Mouse (Mus musculus) adrenal gland, adult 18-20 months (tissue): Measurements from ENCODE around the gene Rbm45. TPM values are rescaled to one million over a fixed set of nuclear protein-coding genes. Genes with fewer than 3 reads are reported as not detected.

Experiments
- DNase-seq, 2 experiments: peaks; one replicate each; pipeline ENCODE4 v3.0.0; 2021 to 2022; ENCODE audit warnings: low spot score in 2 of 2
- long read RNA-seq, 2 experiments: library from polyadenylated mRNA; stranded (forward); transcript quantifications; one replicate each; pipeline ENCODE4 v2.0.0; 2021
- total RNA-seq, 2 experiments: library from RNA; stranded (reverse); gene quantifications; 1 replicate in 1 of 2; 2 replicates in 1 of 2; pipeline ENCODE4 v1.2.3; 2021

The Rbm45 gene
- 10 to 100 TPM; 31.2 to 39.7 TPM for total RNA-seq
- long read RNA-seq, experiment 1, transcript Rbm45-201 (10 exons, 1,898 nt) = major isoform, 16 of 19 reads
- long read RNA-seq, experiment 1, partial matches to known transcripts = 0 of 19 reads
- long read RNA-seq, experiment 1, other reads (novel, unspliced or antisense) = 3 of 19 reads
- long read RNA-seq, experiment 2, transcript Rbm45-201 (10 exons, 1,898 nt) = major isoform, 32 of 35 reads
- long read RNA-seq, experiment 2, partial matches to known transcripts = 1 of 35 reads
- long read RNA-seq, experiment 2, other reads (novel, unspliced or antisense) = 2 of 35 reads

DNA sequence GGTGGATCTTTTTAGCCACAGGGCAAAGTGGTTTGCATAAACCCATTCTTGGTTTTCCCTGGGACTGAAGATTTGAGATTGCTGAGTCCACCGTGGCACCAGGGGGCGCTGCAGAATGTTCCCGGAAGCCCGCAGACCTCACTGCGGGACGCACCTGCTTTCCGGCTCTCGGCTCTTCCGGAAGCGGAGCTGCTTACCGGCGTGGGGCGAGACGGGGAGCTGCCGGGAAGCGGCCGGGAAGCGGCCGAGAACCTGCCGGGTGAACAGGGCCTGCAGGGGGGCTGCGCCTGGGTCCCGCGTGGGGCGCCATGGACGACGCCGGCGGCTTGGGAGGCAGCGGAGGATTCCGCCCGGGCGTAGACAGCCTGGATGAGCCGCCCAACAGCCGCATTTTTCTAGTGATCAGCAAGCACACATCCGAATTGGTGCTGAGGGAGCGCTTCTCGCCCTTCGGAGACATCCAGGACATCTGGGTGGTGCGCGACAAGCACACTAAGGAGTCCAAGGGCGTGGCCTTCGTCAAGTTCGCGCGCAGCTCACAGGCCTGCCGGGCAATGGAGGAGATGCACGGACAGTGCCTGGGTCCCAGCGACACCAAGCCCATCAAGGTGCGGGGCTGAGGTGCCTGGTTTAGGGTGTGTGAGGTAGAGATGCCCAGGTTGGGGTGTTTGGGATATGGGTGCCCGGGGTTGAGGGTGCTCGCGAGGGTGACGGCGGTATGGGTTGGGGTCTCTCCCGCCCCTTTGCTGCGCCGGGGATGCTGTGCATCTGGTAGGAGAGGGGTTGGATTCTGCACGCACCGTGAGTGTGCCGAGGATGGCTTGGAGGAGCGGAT lies at the start of gene Rbm45:
Gene Rbm45 (plus strand): TSS at position 164 of the 835 bp plus-strand sequence.
- peak; percentile 91 to 92 for DNase-seq

DNA sequence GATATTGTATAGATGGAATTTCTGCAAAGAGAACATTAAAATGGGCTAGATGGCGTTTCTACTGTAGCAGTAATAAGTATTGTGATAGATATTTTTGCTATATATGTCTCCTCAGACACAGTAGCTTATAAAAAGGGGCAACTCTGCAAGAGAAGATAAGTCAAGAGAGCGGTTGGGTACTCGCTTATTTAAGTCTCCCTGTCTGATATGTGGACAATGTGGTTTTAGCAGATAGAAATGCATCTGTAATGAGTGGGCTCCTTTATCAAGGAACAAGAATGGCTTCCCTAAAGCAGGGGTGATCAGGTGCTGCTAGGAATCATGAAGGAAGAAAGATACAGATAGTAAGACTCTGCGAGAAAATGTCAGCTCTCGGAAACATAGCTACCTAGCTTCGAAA lies 49.4 kb upstream of the Rbm45 start:
- no peak for DNase-seq

DNA sequence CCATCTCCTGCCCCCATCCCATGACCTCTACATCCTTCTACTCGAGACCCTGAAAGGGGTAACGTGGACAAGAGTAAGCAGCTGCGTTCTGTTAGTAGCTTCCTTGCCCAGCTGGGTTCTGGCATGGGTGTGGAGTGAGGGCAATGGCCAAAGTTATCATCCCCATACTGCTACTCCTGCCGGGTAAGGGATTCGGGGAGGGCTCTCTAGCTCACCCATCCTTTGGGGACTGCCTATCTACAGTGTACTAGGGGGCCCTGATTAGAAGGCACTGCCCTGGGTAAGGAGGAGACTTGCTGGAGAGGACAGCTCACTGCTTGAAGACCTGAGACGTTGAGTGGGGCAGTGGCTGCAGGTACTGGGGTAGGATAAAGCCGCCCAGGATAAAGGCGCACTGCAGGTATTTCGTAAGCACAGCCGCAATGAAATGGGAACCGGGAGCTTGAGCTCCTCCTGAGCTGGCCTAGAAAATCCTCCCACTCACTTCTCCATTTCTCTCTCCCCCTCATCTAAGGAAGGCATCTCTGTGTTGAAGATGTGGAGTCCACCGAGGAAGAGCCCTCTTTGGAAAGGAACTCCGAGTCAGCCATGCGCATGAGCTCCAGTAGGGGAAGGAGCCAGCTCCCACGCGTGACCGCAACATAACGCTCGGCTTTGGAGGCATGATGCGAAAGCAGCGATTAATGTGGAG lies 46.5 kb upstream of the Rbm45 start:
- no peak for DNase-seq

DNA sequence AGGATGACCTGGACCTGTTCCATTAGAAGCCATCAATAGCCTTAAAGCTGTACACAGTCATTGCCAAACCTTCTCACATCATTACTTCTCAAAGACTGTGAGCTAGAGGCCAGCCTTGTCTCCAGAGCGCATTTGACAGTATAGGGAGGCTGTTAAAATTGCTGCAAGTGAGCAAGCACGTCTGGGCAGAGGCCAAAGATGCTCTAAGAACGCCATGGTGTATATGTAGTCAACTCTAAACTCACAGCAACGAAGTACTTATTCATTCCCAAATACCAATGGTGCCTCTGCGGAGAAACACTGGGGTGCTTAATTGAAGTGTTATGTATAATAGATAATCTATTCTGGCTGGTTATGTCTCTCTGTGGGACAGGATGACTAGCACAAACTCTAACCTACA lies 45.3 kb upstream of the Rbm45 start:
- no peak for DNase-seq

DNA sequence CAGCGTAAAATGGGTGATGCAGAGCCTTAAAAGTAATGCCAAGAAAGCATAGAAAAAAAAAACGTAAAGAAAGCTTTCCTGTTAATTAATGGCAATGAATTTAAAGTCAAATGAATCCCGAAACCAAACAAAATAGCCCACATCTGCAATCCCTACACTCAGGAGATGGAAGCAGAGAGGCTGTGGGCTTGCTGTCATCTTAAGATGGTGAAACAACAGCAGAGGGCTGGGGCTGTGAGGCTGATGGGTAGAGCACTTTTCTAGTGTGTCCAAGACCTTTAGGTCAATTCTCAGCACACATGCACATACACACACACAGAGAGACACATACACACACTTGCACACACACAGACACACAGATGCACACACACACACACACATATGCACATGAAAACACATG lies 43.6 kb upstream of the Rbm45 start:
- DNase-seq = no peak

DNA sequence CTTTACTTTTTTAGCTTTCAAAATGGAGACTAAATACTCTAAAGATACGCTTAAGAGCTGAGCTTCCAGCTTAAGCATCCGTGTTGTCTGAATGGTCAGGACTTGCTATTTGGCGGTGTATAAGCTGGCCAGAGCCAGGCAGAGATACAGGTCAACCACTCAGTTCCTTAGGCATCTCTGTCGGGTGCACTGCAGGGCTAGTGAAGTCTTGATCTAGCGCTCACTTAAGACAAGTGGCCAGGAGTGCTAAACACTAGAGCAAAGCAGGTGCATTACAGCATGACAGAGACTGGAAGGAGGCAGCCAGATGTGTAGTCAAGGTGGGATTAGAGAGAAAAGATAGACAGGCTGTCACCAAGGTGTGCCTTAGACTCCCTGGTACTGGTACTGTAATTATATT lies 39.7 kb upstream of the Rbm45 start:
- DNase-seq = no peak

DNA sequence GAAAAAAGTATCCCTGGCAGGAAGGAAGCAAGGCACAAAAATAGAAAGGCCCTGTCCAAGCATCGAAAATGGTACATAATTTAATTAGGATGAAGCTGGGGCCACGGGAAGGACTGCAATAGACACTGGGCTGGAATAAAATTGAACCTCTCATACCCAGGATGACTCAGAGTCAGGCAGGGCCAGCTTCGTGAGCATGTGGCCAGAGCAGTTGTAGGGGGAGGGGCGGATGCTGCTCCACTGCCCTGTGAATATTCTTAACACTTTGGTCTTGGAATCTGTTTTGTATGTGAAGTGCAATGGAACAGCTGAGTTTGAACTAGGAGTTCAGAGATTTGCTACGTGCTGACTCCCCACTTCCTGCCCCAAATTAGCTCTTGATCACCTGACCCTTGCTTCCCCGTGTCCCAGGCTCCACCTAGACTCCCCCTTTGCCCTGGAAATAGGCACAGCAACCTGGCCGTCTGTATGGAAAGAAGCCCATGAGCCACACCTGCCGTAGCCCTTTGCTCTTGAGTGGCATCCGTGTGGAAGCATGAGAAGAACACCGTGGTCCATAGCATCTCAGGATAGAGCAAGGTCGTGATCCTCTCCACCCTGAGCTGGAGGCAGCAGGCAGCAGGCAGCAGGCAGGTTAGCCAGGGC lies 37.5 kb upstream of the Rbm45 start:
- no peak for DNase-seq

DNA sequence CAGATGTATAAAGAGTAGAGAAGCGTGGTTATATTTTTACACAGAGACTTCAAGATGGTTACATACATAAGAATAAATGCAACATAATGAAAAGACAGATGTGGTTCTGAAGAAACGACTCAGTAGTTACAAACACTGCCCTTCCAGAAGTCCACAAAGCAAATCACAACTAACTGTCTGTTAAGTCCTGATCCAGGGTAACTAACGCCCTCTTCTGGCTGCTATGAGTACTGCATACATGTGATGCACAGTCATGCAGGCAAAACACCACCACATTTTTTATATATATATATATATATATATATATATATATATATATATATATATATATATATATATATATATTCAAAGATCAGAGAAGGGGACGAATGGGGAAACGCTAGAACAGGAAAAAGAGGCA lies 35.2 kb upstream of the Rbm45 start:
- no peak for DNase-seq

DNA sequence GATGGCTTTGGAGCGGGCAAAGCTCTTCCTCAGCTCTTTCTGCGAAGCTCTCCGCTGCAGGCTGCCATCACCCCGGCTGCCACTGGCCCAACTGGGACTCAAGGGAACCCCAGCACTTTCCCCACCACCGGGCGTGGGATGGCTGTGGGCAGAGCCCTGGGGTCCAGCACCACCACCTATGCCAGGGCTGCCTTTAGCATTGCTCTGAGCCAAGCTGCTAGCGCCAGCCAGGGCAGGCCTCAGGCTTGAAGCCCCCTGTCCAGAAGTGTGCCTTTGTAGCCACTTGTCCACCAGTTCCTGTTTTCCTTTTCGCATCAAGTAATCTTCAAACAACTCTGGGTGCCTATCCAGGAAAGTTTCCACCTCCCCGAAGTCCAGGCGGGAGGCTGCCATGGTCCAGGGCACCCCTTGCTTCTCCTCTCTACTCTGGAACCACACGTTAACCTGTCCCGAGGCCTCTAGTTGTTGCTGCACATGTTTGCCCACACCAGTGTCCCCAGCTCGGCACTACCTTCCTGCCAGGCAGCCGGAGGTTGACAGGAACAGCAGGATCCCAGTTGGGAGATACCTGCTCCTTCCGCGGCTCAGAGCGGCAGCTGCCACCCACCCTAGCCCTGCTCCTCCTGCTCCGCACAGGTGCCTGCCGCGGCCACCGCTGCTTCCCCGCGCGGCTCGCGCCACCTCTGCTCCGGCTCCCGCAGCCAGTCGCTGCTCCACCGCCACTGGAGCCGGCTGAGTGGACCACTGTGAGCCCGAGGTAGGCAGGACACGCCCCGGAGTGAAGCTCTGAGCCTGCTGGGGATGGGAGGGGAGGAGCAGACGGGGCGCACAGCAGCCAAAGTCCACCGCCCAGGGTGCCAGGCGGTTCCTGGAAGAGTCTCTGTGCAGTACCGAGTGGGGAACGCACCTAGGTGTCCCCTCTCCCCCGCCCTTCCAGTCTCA lies 31.3 kb upstream of the Rbm45 start, which contains the start of gene Pde11a:
Gene Pde11a (minus strand): TSS at position 560 of the 942 bp plus-strand sequence.
- DNase-seq = peak in 1 of 2 experiments; percentile 12

DNA sequence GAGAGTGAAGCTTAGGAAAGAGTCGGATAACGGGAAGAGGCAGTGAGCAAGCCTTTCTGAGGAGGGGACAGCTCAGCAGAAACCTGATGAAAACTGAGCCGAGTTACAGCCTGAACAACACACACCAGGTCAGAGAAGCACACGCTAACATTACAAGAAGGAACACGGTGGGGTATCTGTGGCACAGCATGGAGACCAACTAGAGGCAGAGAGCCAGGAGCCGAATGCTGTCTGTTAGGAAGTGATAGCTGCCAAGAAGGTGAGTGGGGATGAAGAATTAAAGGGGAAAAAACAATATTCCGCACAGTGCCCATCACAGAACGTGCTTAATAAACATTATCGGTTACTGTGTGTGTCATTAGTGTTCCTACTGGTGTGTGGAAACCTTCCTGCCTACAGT lies 27.6 kb upstream of the Rbm45 start:
- DNase-seq = no peak

DNA sequence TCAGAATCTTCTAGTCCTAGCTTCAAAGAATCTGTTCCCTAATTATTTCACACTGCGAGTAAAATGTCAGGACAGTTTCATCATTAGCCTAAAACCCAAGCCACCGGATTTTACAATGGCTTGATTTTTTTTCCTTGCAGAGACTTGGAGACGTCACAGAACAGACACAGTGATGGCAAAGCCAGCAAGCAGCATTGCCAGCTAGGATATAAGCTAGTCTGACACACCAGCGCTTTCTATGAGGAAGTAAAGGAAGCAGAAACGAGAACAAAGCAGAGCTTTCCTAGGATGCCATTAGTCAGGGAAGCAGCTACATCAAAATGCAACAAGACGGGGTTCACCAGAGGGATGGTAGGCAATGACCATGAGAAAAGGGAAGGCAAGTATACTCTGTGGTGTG lies 21.9 kb upstream of the Rbm45 start:
- no peak for DNase-seq

DNA sequence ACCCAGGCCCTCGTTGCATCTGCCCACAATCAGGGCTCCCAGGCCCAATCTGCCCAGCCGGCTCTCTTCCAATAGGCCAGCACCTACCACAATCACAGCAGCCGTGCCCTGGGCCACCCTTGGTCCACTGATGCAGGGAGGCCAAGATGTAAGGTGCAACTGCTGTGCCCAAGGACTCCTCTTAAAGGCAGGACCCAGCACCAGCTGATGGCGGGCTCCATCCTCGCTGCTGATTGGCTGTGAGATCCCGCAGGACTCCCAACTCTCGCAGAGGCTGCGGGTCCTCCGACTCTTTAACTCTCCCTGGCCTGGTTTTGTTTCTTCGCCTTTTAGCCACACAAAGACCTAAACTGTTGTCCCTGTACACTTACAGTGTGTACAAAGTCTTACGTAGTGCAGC lies 9.6 kb upstream of the Rbm45 start, which contains the start of gene Cyct:
Gene Cyct (minus strand): TSS at position 225 of the 400 bp plus-strand sequence.
- DNase-seq = no peak

DNA sequence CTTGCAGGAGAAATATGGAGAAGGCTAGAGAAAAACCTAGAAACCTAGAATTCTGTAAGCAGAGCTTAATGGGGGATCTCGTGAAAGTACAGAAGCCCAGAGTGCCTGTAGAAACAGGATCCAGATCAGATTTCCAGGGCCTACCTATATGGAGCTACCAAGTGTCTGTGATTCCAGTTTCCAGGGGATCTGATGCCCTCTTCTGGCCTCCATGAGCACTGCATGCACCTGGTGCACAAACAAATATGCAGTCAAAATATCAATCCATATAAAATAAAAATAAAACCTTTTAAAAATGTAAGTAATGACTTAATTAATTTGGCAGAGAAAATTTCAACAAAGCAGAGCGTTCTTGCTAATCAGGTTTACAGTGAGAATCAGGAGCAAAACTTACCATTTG lies 7.7 kb upstream of the Rbm45 start:
- no peak for DNase-seq

DNA sequence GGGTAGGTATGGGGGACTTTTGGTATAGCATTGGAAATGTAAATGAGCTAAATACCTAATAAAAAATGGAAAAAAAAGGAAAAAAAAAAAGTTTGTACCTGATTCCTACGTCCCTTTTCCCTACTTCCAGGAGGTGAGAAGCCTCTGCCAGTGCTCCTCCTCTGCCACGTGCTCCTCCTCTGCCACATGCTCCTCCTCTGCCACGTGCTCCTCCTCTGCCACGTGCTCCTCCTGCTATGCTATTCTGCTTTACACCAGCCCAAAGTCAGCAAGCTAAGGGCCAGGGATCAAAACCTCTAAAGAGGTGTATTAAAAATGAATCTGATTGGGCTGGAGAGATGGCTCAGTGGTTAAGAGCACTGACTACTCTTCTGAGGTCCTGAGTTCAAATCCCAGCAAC lies 4.0 kb upstream of the Rbm45 start:
- DNase-seq = no peak

DNA sequence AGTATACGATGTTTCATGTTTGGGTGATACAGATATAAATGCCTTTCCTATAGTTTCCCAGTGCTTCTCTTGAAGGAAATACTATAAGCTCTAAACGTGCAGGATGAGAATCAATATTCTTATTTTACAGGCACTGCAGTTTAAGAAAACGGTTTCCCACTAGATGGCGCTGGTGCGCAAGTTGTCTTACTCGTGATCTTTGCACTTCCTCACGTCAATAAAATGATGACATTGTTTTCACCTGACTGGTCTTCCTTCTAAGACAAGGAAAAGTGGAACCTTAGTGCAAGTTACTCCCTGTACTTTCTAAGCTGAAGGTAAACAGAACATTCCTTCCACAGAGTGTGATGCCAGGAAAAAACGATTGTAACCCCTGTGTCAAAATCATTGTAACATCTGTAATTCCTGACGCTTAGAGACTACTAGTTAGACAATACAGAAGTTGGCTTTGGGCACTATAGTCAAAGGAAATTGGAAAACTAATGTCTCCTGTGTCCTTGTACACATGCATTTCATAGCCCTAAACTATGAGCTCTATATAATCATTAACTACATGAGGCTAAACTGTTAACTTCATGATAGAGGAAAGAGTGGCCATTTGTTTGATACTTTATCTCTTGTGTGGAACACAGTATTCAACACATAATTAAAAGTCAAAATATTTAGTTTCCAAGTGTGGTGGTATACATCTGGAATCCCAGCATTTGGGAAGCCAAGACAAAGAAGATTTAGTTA lies 2.4 kb upstream of the Rbm45 start:
- DNase-seq = peak; percentile 81 to 82

DNA sequence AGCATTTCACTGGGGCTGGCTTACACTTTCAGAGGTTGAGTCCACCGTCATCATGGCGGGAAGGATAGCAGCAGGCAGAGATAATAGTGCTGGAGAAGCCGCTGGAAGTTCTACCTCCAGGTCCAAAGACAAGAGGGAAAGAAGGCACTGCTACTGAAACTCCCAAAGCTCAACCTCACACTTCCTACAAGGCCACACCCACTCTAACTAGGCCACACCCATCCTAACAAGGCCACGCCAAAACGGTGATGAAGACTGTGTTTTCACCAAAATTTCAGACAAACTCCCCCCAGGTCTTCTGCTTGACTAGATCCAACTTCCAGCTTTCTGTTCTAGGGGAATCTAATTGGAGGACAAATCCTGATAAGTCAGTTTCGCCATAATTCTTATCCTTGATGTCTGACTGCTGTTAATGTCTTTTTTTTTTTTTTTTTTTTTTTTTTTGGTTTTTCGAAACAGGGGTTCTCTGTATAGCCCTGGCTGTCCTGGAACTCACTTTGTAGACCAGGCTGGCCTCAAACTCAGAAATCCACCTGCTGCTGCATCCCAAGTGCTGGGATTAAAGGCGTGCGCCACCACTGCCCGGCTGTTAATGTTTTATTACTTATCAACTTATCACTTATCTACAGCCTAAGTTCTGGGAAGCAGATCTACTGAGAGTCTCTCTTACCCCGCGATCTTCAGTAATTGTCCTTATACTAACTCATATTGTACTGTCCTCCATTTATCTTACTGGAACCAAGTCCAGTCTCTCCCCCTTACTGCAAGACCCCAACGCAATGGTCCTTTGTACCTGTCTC lies 723 bp upstream of the Rbm45 start:
- DNase-seq = no peak

DNA sequence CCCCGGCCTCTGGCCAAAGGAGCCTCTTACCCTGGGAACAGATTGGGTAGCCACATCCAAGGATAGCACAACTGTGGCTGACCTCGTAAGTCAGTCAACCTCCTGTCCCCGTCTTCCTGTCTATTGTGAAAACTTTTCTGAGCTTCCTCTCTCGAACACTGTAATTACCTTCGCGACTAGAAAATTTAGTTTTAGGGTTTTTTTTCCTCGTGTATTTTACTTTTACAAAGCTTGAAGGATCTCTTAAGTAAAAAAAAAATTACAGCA lies 805 bp downstream of the Rbm45 start:
- DNase-seq = no peak

DNA sequence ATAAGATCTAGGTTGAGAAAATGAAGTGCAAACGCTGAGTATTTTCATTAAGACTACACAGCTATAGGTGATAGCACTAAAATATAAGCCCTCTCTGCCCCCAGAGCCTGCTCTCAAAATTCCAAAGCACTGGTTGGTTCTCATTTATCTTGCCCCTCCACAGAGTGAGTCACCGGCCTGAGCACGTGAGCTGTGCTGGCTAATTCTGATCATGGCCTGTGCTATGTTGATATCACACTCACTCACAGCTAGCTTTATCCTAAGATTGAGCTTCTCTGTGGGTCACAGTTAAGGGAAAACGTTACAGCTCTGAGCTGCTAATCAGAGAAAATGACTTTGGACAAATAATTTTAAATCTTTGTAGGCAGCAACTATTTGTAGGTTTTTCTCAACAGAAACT lies 2.5 kb downstream of the Rbm45 start:
- peak in 1 of 2 experiments; percentile 31 for DNase-seq
